Comparison of ENCODE assay signal across 9 mouse cellular contexts in genomic region chr8:84970913-84971312, GRCm38 (mm10). TPM values are rescaled to one million over a fixed set of nuclear protein-coding genes. Genes with fewer than 3 reads are reported as not detected.
DNase-seq lines count a peak whose midpoint lies in the region; ATAC-seq and TF ChIP-seq lines count a peak whose summit lies in the region.
"Had no signal": no experiment of that assay in that cellular context is flagged by ENCODE, and none has a peak within 500 bp of the region (broad histone marks: within the 10 kb centered on the region; RNA-seq: fewer than 3 reads in every experiment).

No protein-coding gene starts in this region.

- TF ChIP-seq POLR2A in ES-Bruce4 (IDR thresholded peaks at IDR 0.05; ENCODE audit: insufficient read depth, low read length) = no peak

- H3K9ac ChIP-seq in ES-Bruce4 (ENCODE audit: low read depth, poor library complexity, severe bottlenecking) = peak overlapping the region; percentile 82; the same call in 1 of the 2 replicates
- peak overlapping the region; percentile 84; the same call in 1 of the 2 replicates for H3K9ac ChIP-seq in heart, postnatal 0 days (replicated peaks; ENCODE audit: low read depth, low read length)

- no peak for TF ChIP-seq EP300 in ES-Bruce4 (IDR thresholded peaks at IDR 0.05; ENCODE audit: insufficient read depth, low read depth, low read length)
- no peak for TF ChIP-seq EP300 in heart, postnatal 0 days (IDR thresholded peaks at IDR 0.05; ENCODE audit: low read depth)

- no peak for ATAC-seq in heart, postnatal 0 days (ENCODE audit: insufficient read depth, low read depth)
- peak; percentile 64 for ATAC-seq in megakaryocyte-erythroid progenitor cell, adult 5-6 weeks (replicated peaks; ENCODE audit: low FRiP score, low TSS enrichment, poor library complexity, severe bottlenecking)
- ATAC-seq in activated CD4-positive, CD25-positive, alpha-beta regulatory T cell, adult 4 months = no peak

- peak overlapping the region; percentile 77 for H3K4me2 ChIP-seq in heart, postnatal 0 days (ENCODE audit: low read depth, low read length)

- peaks cover 4% of the 10 kb centered on the region for H3K4me1 ChIP-seq in ES-Bruce4 (ENCODE audit: control insufficient read depth, insufficient read depth, low read length)
- peaks cover 25% of the 10 kb centered on the region for H3K4me1 ChIP-seq in heart, postnatal 0 days (ENCODE audit: control insufficient read depth, insufficient read depth)

- H3K36me3 ChIP-seq in ES-Bruce4 (ENCODE audit: control insufficient read depth, insufficient read depth, low read length, poor library complexity, severe bottlenecking) = peaks cover 24% of the 10 kb centered on the region
- peaks cover 30% of the 10 kb centered on the region for H3K36me3 ChIP-seq in heart, postnatal 0 days (replicated peaks; ENCODE audit: control insufficient read depth, insufficient read depth, low read length)

- WGBS in heart, postnatal 0 days = 43% methylated on average over 5 of the region's 5 CpGs

- H3K27ac ChIP-seq in ES-Bruce4 (ENCODE audit: insufficient read depth, low read length) = no peak overlapping the region
- H3K27ac ChIP-seq in heart, postnatal 0 days (ENCODE audit: low read depth) = no peak overlapping the region

- no peaks in the 10 kb centered on the region for H3K9me3 ChIP-seq in ES-Bruce4 (replicated peaks; ENCODE audit: control insufficient read depth, insufficient read depth, low read length, poor library complexity, severe bottlenecking)
- H3K9me3 ChIP-seq in heart, postnatal 0 days (replicated peaks; ENCODE audit: control insufficient read depth, low read length) = no peaks in the 10 kb centered on the region

- H3K4me3 ChIP-seq in ES-Bruce4 (ENCODE audit: low read depth, low read length) = no peak overlapping the region; the same call in 1 of the 2 replicates
- no peak overlapping the region for H3K4me3 ChIP-seq in heart, postnatal 0 days (ENCODE audit: low read depth, low read length)

- H3K27me3 ChIP-seq in ES-Bruce4 (ENCODE audit: control insufficient read depth, insufficient read depth, low read length, poor library complexity, severe bottlenecking) = no peaks in the 10 kb centered on the region
- H3K27me3 ChIP-seq in heart, postnatal 0 days (ENCODE audit: control insufficient read depth, insufficient read depth, low read length) = no peaks in the 10 kb centered on the region

- TF ChIP-seq CTCF in ES-Bruce4 (IDR thresholded peaks at IDR 0.05; ENCODE audit: low read depth, low read length) = no peak
- no peak for TF ChIP-seq CTCF in heart, postnatal 0 days (IDR thresholded peaks at IDR 0.05; ENCODE audit: low read depth)

- DNase-seq in cerebellum, adult 9-10 months = peak; percentile 42
- DNase-seq in cerebellum, postnatal 36 days = no peak
- DNase-seq in heart, postnatal 0 days (ENCODE audit: low spot score) = no peak
- DNase-seq in left cerebral cortex, adult 18-20 months (ENCODE audit: low spot score in 2 of 2) = no peak
- no peak for DNase-seq in ovary, adult 18-20 months (ENCODE audit: low spot score)
- DNase-seq: right cerebral cortex, postnatal 14 days had no signal

RNA-seq across cellular contexts. Expression of gene Rnaseh2a, which starts 1.3 kb away (rescaled TPM):
- polyA plus RNA-seq in ES-Bruce4 (2011; ENCODE audit: insufficient read depth, insufficient read length, low read depth, missing spikeins) = 79.2 and 88.1 TPM in 2 replicates
- 57.9 and 76.4 TPM in 2 replicates for total RNA-seq in heart, postnatal 0 days (2014; rRNA removed; ENCODE audit: low replicate concordance)
- polyA plus RNA-seq in heart, postnatal 0 days (2015; fragmentation: Nextera tagmentation; extraction: Ambion mirVana) = 52.6 and 57.3 TPM in 2 replicates
- 198 and 202 TPM in 2 replicates for total RNA-seq in megakaryocyte-erythroid progenitor cell, adult 5-6 weeks (2014; fragmentation: Nextera tagmentation)
- 119 and 151 TPM in 2 replicates for total RNA-seq in megakaryocyte-erythroid progenitor cell, adult 5-6 weeks (2017)
- 10 to 100 TPM; 68.9 to 91.0 TPM for polyA plus RNA-seq in activated CD4-positive, CD25-positive, alpha-beta regulatory T cell, adult 4 months (2017; shearing (Covaris generic))
- total RNA-seq in left cerebral cortex, adult 18-20 months (2021) = 10 to 100 TPM; 45.8 to 59.8 TPM

RNA-seq across cellular contexts. Expression of gene Prdx2, which starts 1.5 kb away (rescaled TPM):
- polyA plus RNA-seq in ES-Bruce4 (2011; ENCODE audit: insufficient read depth, insufficient read length, low read depth, missing spikeins) = 226 and 237 TPM in 2 replicates
- total RNA-seq in heart, postnatal 0 days (2014; rRNA removed; ENCODE audit: low replicate concordance) = 647 and 809 TPM in 2 replicates
- 758 and 782 TPM in 2 replicates for polyA plus RNA-seq in heart, postnatal 0 days (2015; fragmentation: Nextera tagmentation; extraction: Ambion mirVana)
- 898 and 1,004 TPM in 2 replicates for total RNA-seq in megakaryocyte-erythroid progenitor cell, adult 5-6 weeks (2014; fragmentation: Nextera tagmentation)
- 1,011 and 1,021 TPM in 2 replicates for total RNA-seq in megakaryocyte-erythroid progenitor cell, adult 5-6 weeks (2017)
- polyA plus RNA-seq in activated CD4-positive, CD25-positive, alpha-beta regulatory T cell, adult 4 months (2017; shearing (Covaris generic)) = 100 to 1,000 TPM; 246 to 312 TPM
- total RNA-seq in left cerebral cortex, adult 18-20 months (2021) = 100 to 1,000 TPM; 338 to 344 TPM

RNA-seq across cellular contexts. Expression of gene Gm49661, which starts 1.7 kb away (rescaled TPM):
- 4.9 TPM in 1 of 2 replicates, not detected in the other for polyA plus RNA-seq in ES-Bruce4 (2011; ENCODE audit: insufficient read depth, insufficient read length, low read depth, missing spikeins)
- not detected in 2 replicates for total RNA-seq in heart, postnatal 0 days (2014; rRNA removed; ENCODE audit: low replicate concordance)
- polyA plus RNA-seq in heart, postnatal 0 days (2015; fragmentation: Nextera tagmentation; extraction: Ambion mirVana) = not detected in 2 replicates
- total RNA-seq in megakaryocyte-erythroid progenitor cell, adult 5-6 weeks (2014; fragmentation: Nextera tagmentation) = not detected in 2 replicates
- not detected in 2 replicates for total RNA-seq in megakaryocyte-erythroid progenitor cell, adult 5-6 weeks (2017)
- not detected for polyA plus RNA-seq in activated CD4-positive, CD25-positive, alpha-beta regulatory T cell, adult 4 months (2017; shearing (Covaris generic))
- total RNA-seq in left cerebral cortex, adult 18-20 months (2021) = not detected

RNA-seq across cellular contexts. Expression of gene Junb, which starts 7.6 kb away (rescaled TPM):
- 19.0 and 20.4 TPM in 2 replicates for polyA plus RNA-seq in ES-Bruce4 (2011; ENCODE audit: insufficient read depth, insufficient read length, low read depth, missing spikeins)
- total RNA-seq in heart, postnatal 0 days (2014; rRNA removed; ENCODE audit: low replicate concordance) = 28.9 and 39.6 TPM in 2 replicates
- polyA plus RNA-seq in heart, postnatal 0 days (2015; fragmentation: Nextera tagmentation; extraction: Ambion mirVana) = 10.3 and 13.0 TPM in 2 replicates
- 4.1 and 8.0 TPM in 2 replicates for total RNA-seq in megakaryocyte-erythroid progenitor cell, adult 5-6 weeks (2014; fragmentation: Nextera tagmentation)
- 57.8 and 74.2 TPM in 2 replicates for total RNA-seq in megakaryocyte-erythroid progenitor cell, adult 5-6 weeks (2017)
- 10 to 100 TPM; 28.9 to 30.5 TPM for polyA plus RNA-seq in activated CD4-positive, CD25-positive, alpha-beta regulatory T cell, adult 4 months (2017; shearing (Covaris generic))
- total RNA-seq in left cerebral cortex, adult 18-20 months (2021) = 100 to 1,000 TPM; 119 to 130 TPM

RNA-seq across cellular contexts. Expression of gene Hook2, which starts 19.5 kb away (rescaled TPM):
- 41.5 and 41.8 TPM in 2 replicates for polyA plus RNA-seq in ES-Bruce4 (2011; ENCODE audit: insufficient read depth, insufficient read length, low read depth, missing spikeins)
- 1.9 and 4.8 TPM in 2 replicates for total RNA-seq in heart, postnatal 0 days (2014; rRNA removed; ENCODE audit: low replicate concordance)
- polyA plus RNA-seq in heart, postnatal 0 days (2015; fragmentation: Nextera tagmentation; extraction: Ambion mirVana) = 3.5 and 4.7 TPM in 2 replicates
- total RNA-seq in megakaryocyte-erythroid progenitor cell, adult 5-6 weeks (2014; fragmentation: Nextera tagmentation) = 7.7 and 9.6 TPM in 2 replicates
- 11.0 and 19.9 TPM in 2 replicates for total RNA-seq in megakaryocyte-erythroid progenitor cell, adult 5-6 weeks (2017)
- polyA plus RNA-seq in activated CD4-positive, CD25-positive, alpha-beta regulatory T cell, adult 4 months (2017; shearing (Covaris generic)) = 1 to 10 TPM; 2.6 to 3.0 TPM
- 1 to 10 TPM; 9.6 to 9.7 TPM for total RNA-seq in left cerebral cortex, adult 18-20 months (2021)
